Mouse (Mus musculus) activated CD4-positive, CD25-positive, alpha-beta regulatory T cell, adult 4 months (primary cell): Measurements from ENCODE around the gene Celf2. TPM values are rescaled to one million over a fixed set of nuclear protein-coding genes. Genes with fewer than 3 reads are reported as not detected.
"Not testable (repeated sequence)": the region's sequence is repeated elsewhere in the genome, so short reads cannot be mapped to it uniquely, and the experiment has no call there.

Experiments used
- ATAC-seq: one replicate; pipeline ENCODE4 v1.8.0; 2017
- polyA plus RNA-seq, 2 experiments: library from polyadenylated mRNA; unstranded; fragments of 100-300 nt; shearing (Covaris generic); gene quantifications; one replicate each; pipeline ENCODE4 v1.2.1; 2017

Celf2 gene
- 100 to 1,000 TPM; 182 to 204 TPM for polyA plus RNA-seq

DNA sequence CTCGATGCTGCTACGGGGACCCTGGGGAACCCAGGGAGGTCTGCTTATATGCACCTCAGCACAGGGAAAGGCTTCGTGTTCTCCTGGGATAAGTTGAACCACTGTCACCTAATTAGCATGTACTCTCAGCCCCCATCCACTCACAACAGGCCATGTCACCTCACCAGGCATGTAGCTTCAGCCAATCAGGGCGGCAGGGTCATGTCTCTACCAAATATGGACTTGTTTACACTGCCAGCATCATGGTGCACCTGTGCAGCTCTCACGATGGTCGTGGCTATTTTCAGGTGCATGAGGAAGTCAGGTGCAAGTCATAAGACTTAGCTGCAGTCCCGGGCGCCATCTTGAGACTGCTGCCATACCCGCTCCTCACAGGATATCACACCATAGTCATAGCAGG, at the start of gene Celf2:
Gene Celf2 (minus strand): TSS at position 101 of the 400 bp plus-strand sequence.
- not testable (repeated sequence) for ATAC-seq

DNA sequence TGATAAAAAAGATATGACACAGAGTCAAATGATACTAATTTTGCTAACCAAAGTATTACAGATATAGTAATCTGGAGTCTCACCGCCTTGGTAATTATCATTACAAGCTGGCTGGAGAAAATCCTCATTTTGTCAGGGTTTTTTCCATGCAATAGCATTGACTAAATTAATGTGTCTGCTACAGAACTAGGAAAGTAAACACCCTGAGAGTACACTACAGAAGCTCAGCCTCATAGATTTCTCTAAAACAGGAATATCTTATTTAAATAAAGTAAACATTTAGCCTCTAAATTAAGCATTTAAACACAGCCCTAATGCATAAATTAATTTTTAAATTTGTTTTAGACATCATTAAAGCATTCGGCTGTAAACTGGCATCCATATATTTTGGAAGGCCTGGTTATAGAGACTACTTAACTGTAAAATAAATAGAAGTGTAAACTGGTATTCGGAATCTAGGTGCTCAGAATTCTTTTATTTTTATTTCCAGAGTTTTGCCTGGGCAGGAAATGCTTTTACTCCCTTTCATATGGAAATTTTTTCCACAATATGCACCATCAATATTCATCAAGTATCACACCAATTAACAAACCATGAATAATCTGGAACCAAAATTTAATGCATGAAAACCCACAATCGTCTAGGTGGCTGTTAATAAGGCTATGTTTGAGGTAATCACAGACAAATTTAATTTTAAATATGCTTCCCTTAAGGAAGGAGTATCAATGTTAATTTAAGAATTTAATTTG, 46.0 kb upstream of the Celf2 start:
- no peak for ATAC-seq

DNA sequence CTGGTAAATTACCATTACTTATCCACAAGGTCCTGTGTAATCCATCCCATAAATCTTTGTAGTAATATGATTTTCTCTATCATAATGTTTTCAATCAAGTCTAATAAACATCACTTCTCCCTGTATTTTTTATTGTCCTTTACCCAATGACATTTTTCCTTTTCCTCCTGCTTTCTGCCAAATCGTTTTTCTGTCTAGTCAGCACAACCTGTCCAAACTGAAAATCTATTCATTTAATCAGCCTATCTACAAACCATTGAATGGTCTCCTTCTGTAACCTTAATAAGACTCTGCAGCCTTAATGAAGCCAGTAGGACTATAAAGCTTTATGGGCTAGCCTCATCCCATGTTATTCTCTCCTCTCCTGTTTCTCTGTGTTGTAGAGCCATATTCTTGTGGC, 45.2 kb upstream of the Celf2 start:
- no peak for ATAC-seq

DNA sequence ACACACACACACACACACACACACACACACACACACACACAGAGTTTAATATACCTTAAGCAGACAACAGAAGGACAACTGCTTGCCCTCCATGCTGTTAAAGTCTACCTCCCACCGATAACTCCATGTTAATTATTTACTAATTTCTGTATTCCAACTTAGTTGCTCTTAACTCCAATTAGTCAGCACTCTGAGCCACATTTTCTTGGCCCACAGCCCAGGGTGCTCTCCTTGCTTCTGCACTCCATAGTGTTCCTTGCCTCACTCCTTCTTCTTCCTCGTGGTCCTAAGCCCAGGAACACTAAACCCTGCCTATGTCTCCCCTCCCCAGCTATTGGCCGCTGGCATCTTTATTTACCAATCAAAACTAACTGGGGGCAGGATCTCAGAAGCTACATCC, 43.5 kb upstream of the Celf2 start:
- no peak for ATAC-seq

DNA sequence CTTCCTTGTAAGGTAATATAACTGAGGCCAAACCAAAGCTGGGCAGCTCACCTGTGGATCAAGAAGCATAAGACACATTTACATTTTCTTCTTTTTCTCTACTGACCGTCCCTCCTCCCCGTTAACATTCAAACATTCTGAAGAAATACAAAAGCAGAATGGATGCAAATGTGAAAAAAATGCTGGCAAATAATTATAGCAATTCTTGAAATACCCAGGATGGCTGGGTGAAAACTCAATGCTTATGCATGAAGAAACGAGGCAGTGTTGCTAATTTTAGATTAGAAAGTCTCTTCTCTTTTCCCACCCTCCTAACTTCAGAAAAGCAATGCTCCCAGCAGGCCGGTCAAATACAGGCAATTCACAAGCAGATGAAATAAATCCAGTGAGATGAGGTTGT, 39.5 kb upstream of the Celf2 start:
- no peak for ATAC-seq

DNA sequence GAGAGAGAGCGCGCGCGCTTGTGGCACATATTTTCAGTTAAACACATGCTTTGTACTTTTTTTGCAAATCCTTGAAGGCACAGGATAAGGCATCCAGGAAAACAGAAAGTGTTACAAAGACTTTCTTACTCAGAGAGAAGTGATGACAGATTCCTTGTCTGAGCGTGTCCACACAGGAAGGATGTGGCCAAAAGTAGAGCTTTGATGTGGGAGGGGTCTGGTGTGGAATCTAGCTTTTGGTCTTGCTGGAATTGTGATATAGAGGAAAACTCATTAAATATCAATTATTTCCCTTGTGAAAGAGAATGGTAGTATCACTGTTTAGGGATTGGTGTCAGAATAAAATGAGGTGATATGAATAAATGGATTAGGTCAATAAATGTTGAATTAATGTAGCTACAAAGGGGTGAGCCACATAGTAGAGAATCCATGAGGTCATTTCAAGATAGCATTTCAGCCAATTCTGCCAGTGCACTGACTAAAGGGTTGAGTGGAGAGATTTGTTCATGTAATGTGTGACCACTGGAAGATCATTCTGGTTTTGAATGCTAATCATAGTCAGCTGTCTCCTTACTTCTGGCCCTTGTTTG, 25.3 kb upstream of the Celf2 start:
- no peak for ATAC-seq

DNA sequence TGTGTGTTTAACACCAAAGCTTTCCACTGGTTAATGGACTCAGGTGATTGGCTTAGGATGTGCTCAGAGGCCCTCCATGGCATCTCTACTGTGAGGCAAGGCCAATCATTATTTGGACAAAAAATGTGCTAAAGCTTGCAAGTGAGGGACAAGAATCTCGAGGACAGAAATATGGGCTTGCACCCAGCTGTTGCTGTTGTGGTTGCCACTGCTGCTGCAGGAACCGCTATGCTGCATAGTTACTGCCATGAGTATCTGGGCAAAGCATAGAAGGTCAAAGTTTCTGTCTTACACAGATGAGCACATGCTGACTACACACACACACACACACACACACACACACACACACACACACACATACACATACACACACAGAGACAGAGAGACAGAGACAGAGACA, 24.8 kb upstream of the Celf2 start:
- ATAC-seq = no peak

DNA sequence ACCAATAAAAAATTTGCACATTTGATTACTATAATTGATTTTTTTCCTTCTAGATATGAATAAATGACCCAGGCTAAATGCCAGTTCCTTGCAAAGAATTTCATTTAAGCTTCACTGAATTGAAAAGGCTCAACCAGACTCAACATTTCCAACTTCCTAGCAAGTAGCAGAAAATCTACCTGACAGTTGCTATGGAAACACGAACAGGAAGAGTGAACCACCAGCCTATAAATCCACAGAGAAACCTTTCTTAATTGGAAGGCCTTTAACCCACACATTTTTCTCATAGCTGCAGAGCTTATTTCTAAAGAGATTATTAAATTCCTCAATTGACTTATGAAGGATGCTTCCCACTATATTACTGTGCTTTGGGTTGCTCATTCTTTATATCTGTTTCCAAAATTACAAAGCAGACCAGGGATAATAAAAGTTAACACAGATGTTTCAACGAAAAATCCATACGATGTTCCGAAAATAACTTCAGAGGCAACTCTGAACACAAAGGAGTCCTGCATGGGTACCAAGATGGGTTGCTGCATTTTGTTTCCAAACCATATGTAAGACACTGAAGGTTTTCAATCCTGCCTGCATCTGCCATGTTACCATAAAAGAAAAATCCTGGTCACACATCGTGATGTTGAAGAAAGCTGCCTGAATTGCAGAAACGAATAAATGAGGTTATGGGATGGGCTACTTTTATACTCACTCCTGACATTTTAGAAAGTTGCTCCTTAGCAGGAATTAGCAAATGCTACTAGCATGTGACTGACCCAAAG, 22.0 kb upstream of the Celf2 start:
- no peak for ATAC-seq

DNA sequence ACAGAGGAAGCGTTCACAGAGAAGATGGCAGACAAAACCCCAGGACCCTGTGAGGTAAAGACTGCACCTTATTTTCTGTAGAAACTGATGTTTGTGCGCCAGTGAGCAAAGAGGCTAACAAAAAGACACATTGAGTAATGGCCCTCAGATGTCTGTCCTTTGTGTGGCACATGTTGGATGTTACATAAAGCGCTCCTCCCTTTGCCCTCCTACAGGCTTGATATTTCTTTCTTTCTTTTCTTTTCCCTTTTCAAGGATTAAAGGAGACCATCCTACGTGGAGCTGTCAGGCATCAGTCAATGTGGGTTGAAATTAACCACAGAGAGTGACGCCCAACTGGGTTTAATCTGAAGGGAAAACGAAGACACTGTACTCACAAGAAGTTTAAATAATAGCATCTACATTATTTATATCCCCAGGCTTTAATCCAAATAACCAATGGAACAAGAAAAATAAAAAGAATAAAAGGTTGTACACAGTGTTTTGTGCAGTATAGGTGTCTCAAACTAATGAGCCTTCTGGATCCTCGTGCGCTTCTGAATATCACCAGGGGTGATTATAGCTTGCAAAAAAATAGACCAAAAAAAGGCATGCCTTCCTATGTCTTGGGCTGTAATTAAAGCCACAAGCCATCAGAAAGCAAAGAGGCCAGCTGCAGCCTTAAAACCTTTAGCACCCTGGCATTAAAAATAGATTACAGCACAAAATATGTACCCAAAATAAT, 21.3 kb upstream of the Celf2 start:
- ATAC-seq = no peak

DNA sequence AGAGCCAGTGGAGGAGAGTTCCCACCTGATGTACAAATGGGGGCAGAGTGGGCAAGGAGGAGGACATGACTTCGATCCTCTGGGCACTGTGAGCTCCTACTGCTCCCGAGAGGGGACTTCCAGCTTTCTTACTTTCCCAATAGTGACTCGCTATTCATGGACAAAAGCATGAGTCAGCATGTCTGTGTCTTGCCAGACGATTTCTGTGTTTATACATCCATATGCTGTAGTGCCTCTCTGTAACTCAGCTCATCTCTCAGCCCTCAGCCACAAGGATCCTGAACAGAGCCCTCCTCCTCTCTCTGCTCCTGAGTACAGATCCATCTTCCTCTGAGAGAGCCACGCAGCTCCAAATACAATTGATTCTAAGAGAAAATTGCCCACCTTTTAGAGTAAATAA, 20.3 kb upstream of the Celf2 start:
- ATAC-seq = no peak

DNA sequence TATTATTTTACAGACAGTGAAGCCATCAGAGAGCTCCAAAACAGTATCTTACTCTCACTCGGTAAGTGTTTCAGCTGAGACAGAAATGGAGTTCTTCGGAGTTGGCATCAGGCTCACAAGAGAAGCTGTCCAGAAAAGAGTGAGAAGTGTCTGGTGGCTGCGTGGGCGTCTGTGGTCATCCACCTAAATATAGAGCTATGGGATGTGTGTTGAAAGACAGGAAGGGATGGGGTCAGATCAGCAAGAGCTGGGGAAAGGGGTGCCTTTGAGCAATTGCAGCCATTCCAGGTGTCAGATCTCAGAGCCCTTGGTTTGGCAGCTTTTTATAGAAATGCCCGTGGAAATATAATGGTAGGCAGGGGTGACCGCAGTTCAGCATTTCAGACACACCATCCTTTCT, 17.3 kb upstream of the Celf2 start:
- no peak for ATAC-seq

DNA sequence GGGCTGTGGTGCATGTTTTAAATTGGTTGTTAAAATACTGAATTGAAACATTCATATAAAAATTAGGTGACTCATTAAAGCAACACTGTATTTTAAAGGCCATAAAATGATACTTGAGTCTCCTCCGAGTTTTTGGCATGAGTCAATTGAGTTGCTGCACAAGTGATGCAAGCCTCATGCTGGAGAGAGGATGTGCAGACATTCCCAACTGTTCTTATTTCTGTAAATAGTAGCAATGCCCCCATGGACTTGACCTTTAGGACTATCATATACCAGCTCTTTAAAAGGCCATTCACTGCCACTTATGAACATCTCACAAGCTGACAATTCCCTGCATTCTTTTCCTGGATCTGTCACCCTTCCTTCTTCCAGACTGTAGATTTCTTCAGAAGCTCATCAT, 10.1 kb upstream of the Celf2 start:
- no peak for ATAC-seq

DNA sequence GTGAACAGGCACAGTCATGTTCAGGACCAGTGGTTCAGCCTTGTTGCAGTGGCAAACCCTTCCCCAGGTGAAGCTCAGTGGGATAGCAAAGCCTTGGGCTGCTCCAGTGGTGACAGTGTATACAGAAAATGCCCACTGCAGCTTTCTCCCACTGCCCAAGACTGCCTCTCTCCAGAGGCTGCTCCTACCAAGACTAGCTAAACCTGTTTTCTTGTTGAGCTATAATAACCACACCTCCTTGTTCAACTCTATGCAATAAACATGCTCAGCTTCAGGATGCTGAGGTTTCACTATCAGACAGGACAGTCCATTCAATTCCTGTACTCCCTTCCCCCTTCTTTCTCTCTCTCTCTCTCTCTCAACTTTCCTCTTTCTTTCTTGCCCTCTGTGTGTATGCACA, 15.9 kb downstream of the Celf2 start:
- no peak for ATAC-seq

DNA sequence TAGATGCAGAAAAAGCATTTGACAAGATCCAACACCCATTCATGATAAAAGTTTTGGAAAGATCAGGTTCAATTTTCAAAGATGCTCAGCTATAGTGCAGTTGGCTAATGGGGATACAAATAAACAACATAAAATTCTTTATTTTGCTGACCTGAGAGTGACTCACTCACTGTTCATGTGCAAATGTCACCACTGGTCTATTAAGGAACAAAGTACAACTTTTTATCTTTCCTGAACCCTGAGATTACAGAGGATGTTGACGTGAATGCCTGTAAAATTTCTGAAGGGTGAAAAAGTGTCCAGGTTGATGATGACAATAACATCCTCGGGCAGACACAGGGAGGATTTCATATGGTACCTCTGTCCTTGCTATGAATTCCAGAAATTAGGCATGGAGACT, 24.4 kb downstream of the Celf2 start:
- ATAC-seq = no peak

DNA sequence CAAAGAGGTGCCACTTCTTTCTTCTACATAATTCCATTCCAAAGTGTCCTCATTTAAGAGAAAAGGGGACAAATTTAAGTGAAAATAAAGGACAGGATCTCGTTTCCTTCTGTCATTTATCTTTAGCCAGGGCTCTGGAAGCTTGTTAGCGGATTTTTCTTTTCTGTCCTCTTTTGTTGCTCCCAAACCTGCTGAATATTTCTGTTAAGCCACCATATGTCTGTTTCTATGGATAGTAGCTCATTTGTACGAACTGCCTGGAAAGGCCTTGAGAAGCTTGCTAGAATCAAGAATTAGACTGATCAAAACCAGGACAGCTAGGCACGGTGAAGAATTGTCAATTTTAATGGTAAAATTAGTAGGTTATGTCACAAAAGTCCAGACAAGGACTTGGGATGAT, 27.3 kb downstream of the Celf2 start:
- ATAC-seq = no peak

DNA sequence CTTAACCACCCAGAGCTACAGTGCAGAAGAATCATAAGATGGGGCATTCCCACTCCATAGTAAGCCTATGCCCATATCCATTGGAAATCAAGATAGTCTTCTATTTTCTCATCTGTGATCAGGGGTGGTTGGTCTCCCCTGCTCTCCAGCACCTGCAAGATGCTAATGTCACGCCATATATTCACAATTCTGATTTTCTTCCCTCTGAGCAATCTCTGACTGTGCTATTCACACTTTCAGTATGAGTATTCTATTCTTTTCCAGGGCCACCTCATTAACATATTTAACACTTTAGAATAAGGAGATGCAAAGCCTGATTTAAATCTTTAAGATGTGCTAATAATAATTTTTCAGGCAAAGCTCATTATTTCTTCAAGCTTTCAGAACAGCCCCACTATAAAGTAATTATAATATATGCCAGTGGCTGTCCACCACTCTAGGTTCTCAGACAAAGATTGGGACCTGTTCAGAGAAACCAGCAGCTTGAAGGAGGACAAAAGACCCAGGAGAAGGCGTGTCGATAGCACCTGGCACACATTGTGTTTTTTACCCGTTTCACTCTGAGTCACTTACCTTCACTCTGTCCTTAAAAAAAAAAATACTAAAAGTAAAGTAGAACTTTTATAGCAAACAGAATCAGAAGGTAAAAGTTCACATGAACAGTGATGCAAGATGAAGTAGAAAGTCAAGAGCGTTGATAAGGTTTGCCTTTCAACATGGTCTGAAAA, 48.9 kb downstream of the Celf2 start:
- ATAC-seq = no peak

DNA sequence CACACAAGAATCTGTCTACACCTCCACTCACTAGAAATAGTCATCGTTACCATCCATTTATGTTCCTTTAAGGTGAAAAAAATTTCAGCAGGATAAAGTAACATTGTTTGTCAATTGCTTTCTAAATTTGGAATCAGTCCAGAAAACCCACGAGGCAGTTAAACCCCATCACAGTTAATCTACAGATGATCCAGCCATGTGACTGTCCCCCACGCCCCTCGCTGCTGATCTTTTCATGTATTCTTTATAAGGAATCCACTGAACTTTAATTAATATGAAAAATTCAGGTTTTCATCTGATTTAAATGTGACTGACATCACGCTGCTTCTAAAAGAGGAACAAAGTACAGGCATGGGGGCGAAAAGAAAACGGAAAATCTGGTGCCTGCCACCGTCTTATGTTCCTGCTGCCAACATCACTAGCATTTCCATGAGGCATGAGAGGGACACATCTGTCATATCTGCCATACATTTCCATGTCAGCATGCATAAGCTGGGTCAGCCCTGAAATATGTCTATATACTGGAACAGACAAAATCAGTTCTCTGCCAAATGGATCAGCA, 70.6 kb downstream of the Celf2 start:
- no peak for ATAC-seq

DNA sequence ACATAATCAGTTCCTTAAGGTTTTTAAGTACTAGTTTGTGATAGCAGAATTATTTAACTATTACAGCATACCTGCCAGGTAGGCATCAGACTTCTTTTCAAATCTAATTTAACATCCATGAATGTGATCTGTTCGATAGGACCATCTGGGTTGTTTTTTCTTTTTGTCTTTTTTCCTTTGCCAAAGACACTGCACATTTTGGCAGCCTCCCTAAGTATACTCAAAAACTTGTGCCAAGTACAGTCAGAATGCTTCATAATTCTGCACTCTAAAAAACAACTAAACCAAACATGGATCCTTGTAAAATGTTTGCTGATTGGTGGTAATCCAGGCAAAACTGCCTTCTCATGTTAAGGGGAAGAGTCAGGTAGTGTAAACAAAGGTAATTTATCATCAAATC, 82.9 kb downstream of the Celf2 start:
- no peak for ATAC-seq

DNA sequence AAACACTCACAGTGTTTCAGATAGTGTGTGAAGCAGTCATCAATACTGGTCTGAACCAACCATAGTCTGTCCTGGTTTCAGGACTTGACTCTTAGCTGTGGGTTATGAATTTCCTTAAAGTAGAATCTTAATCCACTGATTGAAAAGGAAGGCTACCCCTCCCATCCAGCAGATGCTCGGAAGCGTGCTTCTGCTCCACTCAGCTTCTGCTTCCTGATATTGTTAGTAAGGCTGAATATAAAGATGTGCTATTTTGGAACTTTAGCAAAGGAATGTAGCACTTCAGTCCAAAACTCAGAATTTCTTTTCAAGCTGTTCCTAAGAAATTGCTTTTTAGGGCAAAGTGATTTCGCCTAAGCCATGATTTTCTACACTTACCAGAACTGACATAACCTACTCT, 108.8 kb downstream of the Celf2 start:
- no peak for ATAC-seq

DNA sequence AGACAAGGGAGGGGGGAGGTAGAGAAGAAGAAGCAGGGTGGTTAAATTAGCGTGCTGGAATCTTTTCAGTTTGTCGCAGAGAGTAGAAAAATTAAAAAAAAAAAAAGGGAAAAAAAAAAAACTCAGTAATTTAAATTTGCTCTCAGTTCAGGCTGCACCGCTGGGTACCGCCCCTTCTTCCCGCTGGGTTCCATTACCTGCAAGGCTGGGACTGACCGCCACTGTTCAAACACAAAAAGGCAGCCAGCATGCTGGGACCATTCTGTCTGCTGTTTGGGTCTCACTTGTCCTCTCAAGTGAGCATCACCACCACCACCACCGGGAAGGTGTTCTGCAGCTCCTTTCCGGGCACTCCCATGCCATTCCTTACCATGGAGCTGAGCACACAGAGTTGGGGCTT, 113.4 kb downstream of the Celf2 start:
- no peak for ATAC-seq

DNA sequence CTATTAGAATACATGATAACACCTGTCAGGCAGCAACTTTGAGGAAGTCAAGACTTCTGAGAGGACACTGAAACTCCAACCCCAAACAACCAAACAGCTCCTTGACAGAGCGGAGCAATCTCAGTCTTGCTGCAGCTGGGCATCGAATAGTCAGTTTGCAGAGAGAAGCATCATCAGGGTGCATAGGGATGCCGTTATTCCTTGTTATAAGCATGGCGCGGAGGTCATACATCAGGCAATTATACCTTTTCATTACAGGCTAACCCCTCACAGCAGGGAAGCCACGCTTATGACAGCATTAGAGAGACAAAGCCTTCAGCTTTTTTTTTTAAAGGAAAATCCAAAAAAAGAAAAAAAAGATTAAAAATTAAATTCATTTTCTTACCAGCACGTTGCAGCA, 113.9 kb downstream of the Celf2 start:
- ATAC-seq = no peak

DNA sequence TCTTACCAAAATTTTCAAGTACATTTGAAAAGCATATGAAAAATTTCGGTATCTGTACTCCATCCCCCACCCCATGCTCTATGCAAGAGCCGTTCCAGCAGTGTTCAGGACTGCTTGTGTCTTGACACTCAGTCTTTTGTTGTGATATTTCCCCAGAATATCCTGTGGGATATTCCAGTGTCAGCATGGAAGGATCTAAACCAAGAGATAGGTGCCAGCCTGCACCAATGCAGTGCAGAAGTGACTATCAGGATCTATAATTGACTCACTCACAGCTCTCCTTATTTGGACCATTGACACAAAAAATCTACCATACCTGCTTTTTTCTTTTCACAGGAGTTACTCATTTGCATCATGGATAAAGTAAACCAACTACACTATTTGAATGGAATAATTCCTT, 116.9 kb downstream of the Celf2 start:
- no peak for ATAC-seq
